Mouse (Mus musculus) lung, embryonic 14.5 days (tissue): ENCODE data around the gene Poll. TPM values are rescaled to one million over a fixed set of nuclear protein-coding genes. Genes with fewer than 3 reads are reported as not detected.

Experiments used
- ATAC-seq: fragments of 200-750 bp; cut with Nextera tagmentation; 2 replicates; pipeline ENCODE4 v1.8.0; 2017; ENCODE audit warnings: mild to moderate bottlenecking, moderate TSS enrichment, moderate library complexity; ENCODE audit not compliant: insufficient read depth
- DNase-seq: peaks from one replicate; pipeline ENCODE4 v3.0.0-alpha.2; 2015
- H3K27ac ChIP-seq: fragments of 300-500 bp; sonication (generic); 2 replicates; pipeline ENCODE4 v1.5.1; 2014; ENCODE audit warnings: low read depth, mild to moderate bottlenecking, moderate library complexity
- H3K27me3 ChIP-seq: fragments of 300-500 bp; sonication (generic); 2 replicates; pipeline ENCODE4 v1.6.1; 2014; ENCODE audit warnings: low read length, control low read depth; ENCODE audit not compliant: insufficient read depth
- H3K36me3 ChIP-seq: fragments of 300-500 bp; sonication (generic); 2 replicates; pipeline ENCODE4 v1.6.1; 2014; ENCODE audit warnings: control low read depth; ENCODE audit not compliant: insufficient read depth
- H3K4me1 ChIP-seq: fragments of 300-500 bp; sonication (generic); 2 replicates; pipeline ENCODE4 v1.6.1; 2014; ENCODE audit warnings: antibody characterized with exemption, control low read depth; ENCODE audit not compliant: insufficient read depth
- H3K4me2 ChIP-seq: fragments of 300-500 bp; sonication (generic); 2 replicates; pipeline ENCODE4 v1.6.1; 2014; ENCODE audit warnings: mild to moderate bottlenecking
- H3K4me3 ChIP-seq: fragments of 300-500 bp; sonication (generic); 2 replicates; pipeline ENCODE4 v1.5.1; 2014; ENCODE audit warnings: low read depth, low read length
- H3K9ac ChIP-seq: fragments of 300-500 bp; sonication (generic); 2 replicates; pipeline ENCODE4 v1.6.1; 2014
- H3K9me3 ChIP-seq: fragments of 300-500 bp; sonication (generic); 2 replicates; pipeline ENCODE4 v1.6.1; 2016; ENCODE audit warnings: low read depth, low read length, control low read depth
- CTCF ChIP-seq: IDR thresholded peaks from 2 replicates; pipeline ENCODE4 v1.5.1; 2016; ENCODE audit warnings: antibody characterized with exemption, low read depth
- WGBS: fragments of 180-500 bp; shearing (Covaris S2); extraction: QIAGEN DNeasy Blood & Tissue Kit; methylation state at CpG from one replicate; pipeline ENCODE4 v1.1.7; 2014; 5-methylcytosine and 5-hydroxymethylcytosine counted together
- polyA plus RNA-seq: library from polyadenylated mRNA; unstranded; fragments of >200 nt; fragmentation: Nextera tagmentation; extraction: Ambion mirVana; gene quantifications from 2 replicates; pipeline ENCODE4 v1.2.1, GENCODE M21; 2014

Poll gene
- polyA plus RNA-seq, 1 experiment from 2014 or later, result 18.3 TPM

GRCm38 (mm10) chr19:45535929-45536328, 24.4 kb downstream of the Poll start:
- Histone ChIP-seq H3K4me3 (no peak overlapping the region), H3K36me3 (no peaks in the 10 kb centered on the region), H3K4me2 (no peak overlapping the region), H3K9ac (no peak overlapping the region), H3K27me3 (peaks cover 11% of the 10 kb centered on the region), H3K9me3 (no peaks in the 10 kb centered on the region), H3K4me1 (peaks cover 1% of the 10 kb centered on the region; the same call in 1 of the 2 replicates), H3K27ac (no peak overlapping the region)
- WGBS, result 37% methylated on average over 6 of the region's 6 CpGs
- ATAC-seq (no peak), DNase-seq (no peak)
- no peak for TF ChIP-seq CTCF

- WGBS, result 69% methylated on average over 8 of the region's 8 CpGs
Measured at GRCm38 (mm10) chr19:45535214-45535735, 25.1 kb downstream of the Poll start.

GRCm38 (mm10) chr19:45533617-45534016, 26.7 kb downstream of the Poll start:
- Histone ChIP-seq H3K36me3 (peaks cover 11% of the 10 kb centered on the region; the same call in 1 of the 2 replicates), H3K4me1 (no peaks in the 10 kb centered on the region; the same call in 1 of the 2 replicates), H3K9ac (no peak overlapping the region), H3K4me3 (no peak overlapping the region), H3K27me3 (no peaks in the 10 kb centered on the region), H3K4me2 (no peak overlapping the region), H3K27ac (no peak overlapping the region), H3K9me3 (no peaks in the 10 kb centered on the region)
- TF ChIP-seq CTCF, result no peak
- ATAC-seq, result no peak
- WGBS, result 50% methylated on average over 7 of the region's 7 CpGs
- DNase-seq, result no peak

More at GRCm38 (mm10) chr19:45535214-45535735, 25.1 kb downstream of the Poll start:
- DNase-seq, result no peak
- Histone ChIP-seq H3K27ac (no peak overlapping the region), H3K4me1 (no peaks in the 10 kb centered on the region; the same call in 1 of the 2 replicates), H3K9me3 (no peaks in the 10 kb centered on the region), H3K9ac (no peak overlapping the region), H3K4me3 (no peak overlapping the region), H3K36me3 (0 out of 2 replicates have a peak, but pooled peaks cover 2% of the 10 kb centered on the region), H3K27me3 (peaks cover 5% of the 10 kb centered on the region; the same call in 1 of the 2 replicates), H3K4me2 (no peak overlapping the region)
- no peak for ATAC-seq
- TF ChIP-seq CTCF, result no peak

- no peak overlapping the region for H3K27ac ChIP-seq
- DNase-seq (no peak), ATAC-seq (no peak)
- no peaks in the 10 kb centered on the region for H3K9me3 ChIP-seq
- H3K4me1 ChIP-seq, result no peaks in the 10 kb centered on the region; the same call in 1 of the 2 replicates
- no peaks in the 10 kb centered on the region for H3K27me3 ChIP-seq
- TF ChIP-seq CTCF, result no peak
- no peak overlapping the region for H3K4me2 ChIP-seq
- no peak overlapping the region for H3K4me3 ChIP-seq
- H3K9ac ChIP-seq, result no peak overlapping the region
- peaks cover 24% of the 10 kb centered on the region for H3K36me3 ChIP-seq
- WGBS, result 48% methylated on average over 6 of the region's 6 CpGs
Measured at GRCm38 (mm10) chr19:45531554-45531953, 28.8 kb downstream of the Poll start.

- peak overlapping the region; percentile 69 for H3K27ac ChIP-seq
- no peak overlapping the region for H3K4me3 ChIP-seq
- H3K9ac ChIP-seq, result no peak overlapping the region
- H3K27me3 ChIP-seq, result no peaks in the 10 kb centered on the region
- DNase-seq (peak; percentile 53), ATAC-seq (peak; percentile 49; the same call in 1 of the 2 replicates)
- H3K36me3 ChIP-seq, result peaks cover 24% of the 10 kb centered on the region
- 55% methylated on average over 15 of the region's 15 CpGs for WGBS
- H3K4me1 ChIP-seq, result no peaks in the 10 kb centered on the region; the same call in 1 of the 2 replicates
- TF ChIP-seq CTCF, result no peak
- H3K4me2 ChIP-seq, result no peak overlapping the region
- H3K9me3 ChIP-seq, result no peaks in the 10 kb centered on the region
Measured at GRCm38 (mm10) chr19:45530200-45530995, 29.9 kb downstream of the Poll start.

- no peak for TF ChIP-seq CTCF
- Histone ChIP-seq H3K9me3 (no peaks in the 10 kb centered on the region), H3K27me3 (no peaks in the 10 kb centered on the region), H3K9ac (no peak overlapping the region), H3K4me2 (no peak overlapping the region), H3K4me1 (no peaks in the 10 kb centered on the region; the same call in 1 of the 2 replicates), H3K36me3 (peaks cover 27% of the 10 kb centered on the region), H3K4me3 (no peak overlapping the region), H3K27ac (peak overlapping the region; percentile 69; the same call in 1 of the 2 replicates)
- WGBS, result 70% methylated on average over 5 of the region's 5 CpGs
- DNase-seq (no peak), ATAC-seq (no peak)
Measured at GRCm38 (mm10) chr19:45529294-45529693, 31.0 kb downstream of the Poll start.

GRCm38 (mm10) chr19:45527931-45528534, 32.3 kb downstream of the Poll start:
- Histone ChIP-seq H3K4me1 (no peaks in the 10 kb centered on the region; the same call in 1 of the 2 replicates), H3K36me3 (peaks cover 32% of the 10 kb centered on the region), H3K9ac (no peak overlapping the region), H3K4me3 (no peak overlapping the region), H3K9me3 (no peaks in the 10 kb centered on the region), H3K27ac (no peak overlapping the region), H3K27me3 (no peaks in the 10 kb centered on the region), H3K4me2 (no peak overlapping the region)
- TF ChIP-seq CTCF, result no peak
- no peak for DNase-seq
- 78% methylated on average over 10 of the region's 10 CpGs for WGBS
- ATAC-seq, result no peak
